Mouse (Mus musculus): ENCODE data around the gene Sik2. TPM values are rescaled to one million over a fixed set of nuclear protein-coding genes. Genes with fewer than 3 reads are reported as not detected.

Gene Sik2
- total and polyA plus RNA-seq, 2 experiments from 2014 or later = 9.1 to 23.9 TPM

DNA sequence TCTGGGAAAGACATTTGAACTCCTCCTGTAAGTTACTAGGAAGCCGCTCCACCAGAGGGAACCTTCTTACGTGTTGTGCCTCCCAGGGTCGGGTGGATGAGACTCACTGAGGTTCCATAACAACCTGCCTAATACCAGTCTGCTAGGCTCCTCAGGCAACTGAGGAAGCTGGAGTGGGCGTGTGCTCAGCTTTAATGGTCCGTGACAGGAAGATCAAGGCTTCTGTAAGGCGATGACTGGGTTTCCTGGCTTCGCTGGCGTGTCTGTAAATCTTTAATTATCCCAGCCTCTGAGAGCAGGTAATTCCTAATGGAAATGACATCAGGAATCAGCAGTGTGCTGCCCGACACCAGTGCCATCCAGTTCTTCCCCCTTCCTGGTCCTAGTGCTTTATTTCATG lies 163.3 kb downstream of the Sik2 start:
- DNase-seq (ENCODE audit: low spot score) (no peak), ATAC-seq (ENCODE audit: insufficient read depth, low read depth) (no peak)
- Histone ChIP-seq H3K4me2 (ENCODE audit: low read depth, low read length) (no peak overlapping the region), H3K27me3 (ENCODE audit: control insufficient read depth, insufficient read depth, low read length) (no peaks in the 10 kb centered on the region), H3K27ac (ENCODE audit: low read depth) (no peak overlapping the region), H3K4me3 (ENCODE audit: low read depth, low read length) (no peak overlapping the region), H3K9me3 (replicated peaks; ENCODE audit: control insufficient read depth, low read length) (no peaks in the 10 kb centered on the region), H3K4me1 (ENCODE audit: control insufficient read depth, insufficient read depth) (peaks cover 1% of the 10 kb centered on the region; the same call in 1 of the 2 replicates), H3K36me3 (replicated peaks; ENCODE audit: control insufficient read depth, insufficient read depth, low read length) (peaks cover 11% of the 10 kb centered on the region), H3K9ac (replicated peaks; ENCODE audit: low read depth, low read length) (no peak overlapping the region)
- WGBS = 71% methylated on average over 9 of the region's 9 CpGs
- TF ChIP-seq CTCF (IDR thresholded peaks at IDR 0.05; ENCODE audit: low read depth) (no peak), EP300 (IDR thresholded peaks at IDR 0.05; ENCODE audit: low read depth) (no peak)

GRCm38 (mm10) chr9:50845081-50845480 lies 163.8 kb downstream of the Sik2 start, which contains the start of gene Ppp2r1b:
Gene Ppp2r1b, plus strand, starts transcription at chr9:50845301.
- Histone ChIP-seq H3K4me2 (ENCODE audit: low read depth, low read length) (no peak within 1 kb of the TSS), H3K27me3 (ENCODE audit: control insufficient read depth, insufficient read depth, low read length) (no peaks in the 10 kb centered on the region), H3K9me3 (replicated peaks; ENCODE audit: control insufficient read depth, low read length) (no peaks in the 10 kb centered on the region), H3K4me3 (ENCODE audit: low read depth, low read length) (no peak within 1 kb of the TSS), H3K27ac (ENCODE audit: low read depth) (no peak within 1 kb of the TSS), H3K36me3 (replicated peaks; ENCODE audit: control insufficient read depth, insufficient read depth, low read length) (peaks cover 11% of the 10 kb centered on the region), H3K9ac (replicated peaks; ENCODE audit: low read depth, low read length) (no peak within 1 kb of the TSS), H3K4me1 (ENCODE audit: control insufficient read depth, insufficient read depth) (no peaks in the 10 kb centered on the region)
- no peak for TF ChIP-seq CTCF (IDR thresholded peaks at IDR 0.05; ENCODE audit: low read depth)
- no peak for TF ChIP-seq EP300 (IDR thresholded peaks at IDR 0.05; ENCODE audit: low read depth)
- WGBS = 91% methylated on average over 3 of the region's 3 CpGs
- no peak for ATAC-seq (ENCODE audit: insufficient read depth, low read depth)
- DNase-seq (ENCODE audit: low spot score) = no peak

Other genes starting within 250 kb of the Sik2 start
- gene Fdxacb1, start 240.8 kb downstream of the Sik2 start, total RNA-seq (2014; rRNA removed; ENCODE audit: low replicate concordance) = 7.4 and 10.0 TPM in 2 replicates
- 7.9 and 8.1 TPM in 2 replicates for gene Fdxacb1, start 240.8 kb downstream of the Sik2 start, polyA plus RNA-seq (2015; fragmentation: Nextera tagmentation; extraction: Ambion mirVana)
- 23.9 and 24.2 TPM in 2 replicates for gene Alg9, start 234.1 kb downstream of the Sik2 start, total RNA-seq (2014; rRNA removed; ENCODE audit: low replicate concordance)
- 11.4 and 11.9 TPM in 2 replicates for gene Alg9, start 234.1 kb downstream of the Sik2 start, polyA plus RNA-seq (2015; fragmentation: Nextera tagmentation; extraction: Ambion mirVana)
- gene 1110032A03Rik, start 233.6 kb downstream of the Sik2 start, total RNA-seq (2014; rRNA removed; ENCODE audit: low replicate concordance) = 8.0 and 39.5 TPM in 2 replicates
- gene 1110032A03Rik, start 233.6 kb downstream of the Sik2 start, polyA plus RNA-seq (2015; fragmentation: Nextera tagmentation; extraction: Ambion mirVana) = 32.6 and 36.8 TPM in 2 replicates
- 7.5 and 15.3 TPM in 2 replicates for gene Ppp2r1b, start 163.8 kb downstream of the Sik2 start, total RNA-seq (2014; rRNA removed; ENCODE audit: low replicate concordance)
- 15.3 and 17.8 TPM in 2 replicates for gene Ppp2r1b, start 163.8 kb downstream of the Sik2 start, polyA plus RNA-seq (2015; fragmentation: Nextera tagmentation; extraction: Ambion mirVana)
- not detected in 2 replicates for gene Btg4, start 51.8 kb upstream of the Sik2 start, total RNA-seq (2014; rRNA removed; ENCODE audit: low replicate concordance)
- gene Btg4, start 51.8 kb upstream of the Sik2 start, polyA plus RNA-seq (2015; fragmentation: Nextera tagmentation; extraction: Ambion mirVana) = not detected in 2 replicates
- gene Layn, start 68.0 kb upstream of the Sik2 start, total RNA-seq (2014; rRNA removed; ENCODE audit: low replicate concordance) = 8.4 and 9.9 TPM in 2 replicates
- 6.7 and 6.9 TPM in 2 replicates for gene Layn, start 68.0 kb upstream of the Sik2 start, polyA plus RNA-seq (2015; fragmentation: Nextera tagmentation; extraction: Ambion mirVana)
- not detected in 2 replicates for gene 4833427G06Rik, start 93.0 kb upstream of the Sik2 start, total RNA-seq (2014; rRNA removed; ENCODE audit: low replicate concordance)
- 0.21 TPM in 1 of 2 replicates, not detected in the other for gene 4833427G06Rik, start 93.0 kb upstream of the Sik2 start, polyA plus RNA-seq (2015; fragmentation: Nextera tagmentation; extraction: Ambion mirVana)
- 0.15 TPM in 1 of 2 replicates, not detected in the other for gene Gm32742, start 156.4 kb upstream of the Sik2 start, total RNA-seq (2014; rRNA removed; ENCODE audit: low replicate concordance)
- gene Gm32742, start 156.4 kb upstream of the Sik2 start, polyA plus RNA-seq (2015; fragmentation: Nextera tagmentation; extraction: Ambion mirVana) = not detected in 2 replicates
- gene Pou2af1, start 204.6 kb upstream of the Sik2 start, total RNA-seq (2014; rRNA removed; ENCODE audit: low replicate concordance) = 0.76 and 0.89 TPM in 2 replicates
- 0.05 and 0.08 TPM in 2 replicates for gene Pou2af1, start 204.6 kb upstream of the Sik2 start, polyA plus RNA-seq (2015; fragmentation: Nextera tagmentation; extraction: Ambion mirVana)

All from heart, postnatal 0 days (tissue).